ENCODE assay signal across 8 mouse cellular contexts in genomic region chr3:129686698-129687333, GRCm38 (mm10).
DNase-seq lines count a peak whose midpoint lies in the region; ATAC-seq and TF ChIP-seq lines count a peak whose summit lies in the region.

No protein-coding gene starts in this region.

- peak; percentile 93 for TF ChIP-seq RAD21 in MEL (IDR thresholded peaks at IDR 0.05; ENCODE audit: low read depth, low read length)

- TF ChIP-seq CTCF in MEL (IDR thresholded peaks at IDR 0.05 in 2 of 3, conservative IDR thresholded peaks at IDR 0.05 in 1 of 3; ENCODE audit: control insufficient read depth in 1 of 3, insufficient read depth in 1 of 3, low read depth in 2 of 3, low read length in 3 of 3, poor library complexity in 1 of 3, severe bottlenecking in 1 of 3): peak; percentile 29 to 86 (median 64); a peak in 5 of 6 replicates

- peaks cover 0 to 9% of the 10 kb centered on the region in 2 experiments; a peak in 2 of 4 replicates for H3K36me3 ChIP-seq in MEL (ENCODE audit: control insufficient read depth in 1 of 2, insufficient read depth in 2 of 2, low read length in 2 of 2)
- no peaks in the 10 kb centered on the region for H3K36me3 ChIP-seq in kidney, embryonic 16.5 days (ENCODE audit: insufficient read depth, low read length)
- H3K36me3 ChIP-seq in liver, embryonic 13.5 days: no peaks in the 10 kb centered on the region
- no peaks in the 10 kb centered on the region for H3K36me3 ChIP-seq in neural tube, embryonic 14.5 days (ENCODE audit: control insufficient read depth, insufficient read depth, low read length)

- H3K27me3 ChIP-seq in MEL (ENCODE audit: control insufficient read depth in 1 of 2, insufficient read depth in 2 of 2, low read length in 2 of 2): no peaks in the 10 kb centered on the region
- no peaks in the 10 kb centered on the region for H3K27me3 ChIP-seq in kidney, embryonic 16.5 days (ENCODE audit: insufficient read depth, low read length)
- no peaks in the 10 kb centered on the region for H3K27me3 ChIP-seq in liver, embryonic 13.5 days
- no peaks in the 10 kb centered on the region for H3K27me3 ChIP-seq in neural tube, embryonic 14.5 days (ENCODE audit: control insufficient read depth, insufficient read depth, low read length)

- peak; percentile 35 to 87 for DNase-seq in adrenal gland, adult (ENCODE audit: inconsistent age in 2 of 2, low spot score in 1 of 2)
- DNase-seq in adrenal gland, adult 8-10 months: no peak
- peak; percentile 79 for DNase-seq in MEL (ENCODE audit: low read depth, low spot score)
- DNase-seq in cerebellum, adult 9-10 months: peak; percentile 76
- DNase-seq in frontal cortex, adult 2 months (ENCODE audit: extremely low spot score in 1 of 2, low spot score in 1 of 2): peak; percentile 15 to 91
- DNase-seq in liver, embryonic 13.5 days: peak; percentile 5

- H3K79me2 ChIP-seq in MEL (ENCODE audit: control insufficient read depth, insufficient read depth, low read length, poor library complexity): no peaks in the 10 kb centered on the region

- TF ChIP-seq EP300 in MEL (IDR thresholded peaks at IDR 0.05; ENCODE audit: low read depth in 1 of 2, low read length in 2 of 2): no peak

- ATAC-seq in kidney, embryonic 16.5 days (ENCODE audit: low FRiP score, low TSS enrichment): peak; percentile 64; the same call in 1 of the 2 replicates
- ATAC-seq in liver, embryonic 13.5 days (ENCODE audit: low read depth): no peak
- ATAC-seq in neural tube, embryonic 14.5 days (ENCODE audit: low read depth): peak; percentile 71; the same call in 1 of the 2 replicates

- no peak overlapping the region for H3K4me2 ChIP-seq in kidney, embryonic 16.5 days (replicated peaks; ENCODE audit: low read depth, low read length)
- no peak overlapping the region for H3K4me2 ChIP-seq in liver, embryonic 13.5 days
- no peak overlapping the region for H3K4me2 ChIP-seq in neural tube, embryonic 14.5 days (ENCODE audit: low read depth, low read length)

- TF ChIP-seq POLR2A in MEL (IDR thresholded peaks at IDR 0.05; ENCODE audit: control insufficient read depth in 1 of 2, insufficient read depth in 1 of 2, low read depth in 1 of 2, low read length in 2 of 2, poor library complexity in 1 of 2): no peak

- 45% methylated on average over 8 of the region's 8 CpGs for WGBS in kidney, embryonic 16.5 days
- 55% methylated on average over 8 of the region's 8 CpGs for WGBS in liver, embryonic 13.5 days (ENCODE audit: insufficient replicate concordance)
- WGBS in neural tube, embryonic 14.5 days: 56% methylated on average over 8 of the region's 8 CpGs

- H3K9me3 ChIP-seq in MEL (replicated peaks; ENCODE audit: insufficient read depth, low read length): no peaks in the 10 kb centered on the region
- H3K9me3 ChIP-seq in kidney, embryonic 16.5 days (ENCODE audit: low read length): no peaks in the 10 kb centered on the region
- no peaks in the 10 kb centered on the region for H3K9me3 ChIP-seq in liver, embryonic 13.5 days (replicated peaks)
- no peaks in the 10 kb centered on the region for H3K9me3 ChIP-seq in neural tube, embryonic 14.5 days (ENCODE audit: control insufficient read depth, low read length)

- peaks cover 3 to 14% of the 10 kb centered on the region in 2 experiments; a peak in 3 of 4 replicates for H3K4me1 ChIP-seq in MEL (ENCODE audit: control insufficient read depth in 1 of 2, insufficient read depth in 2 of 2, low read length in 2 of 2)
- no peaks in the 10 kb centered on the region for H3K4me1 ChIP-seq in kidney, embryonic 16.5 days (ENCODE audit: insufficient read depth, low read length)
- no peaks in the 10 kb centered on the region for H3K4me1 ChIP-seq in liver, embryonic 13.5 days (replicated peaks)
- no peaks in the 10 kb centered on the region for H3K4me1 ChIP-seq in neural tube, embryonic 14.5 days (ENCODE audit: control insufficient read depth, insufficient read depth, low read length)

- H3K27ac ChIP-seq in MEL (ENCODE audit: control insufficient read depth, low read depth, low read length): no peak overlapping the region
- no peak overlapping the region for H3K27ac ChIP-seq in kidney, embryonic 16.5 days (ENCODE audit: low read length)
- H3K27ac ChIP-seq in liver, embryonic 13.5 days: no peak overlapping the region
- no peak overlapping the region for H3K27ac ChIP-seq in neural tube, embryonic 14.5 days (ENCODE audit: low read depth, low read length)

- no peak overlapping the region for H3K9ac ChIP-seq in MEL (ENCODE audit: control insufficient read depth, low read depth, low read length, poor library complexity, severe bottlenecking)
- no peak overlapping the region for H3K9ac ChIP-seq in kidney, embryonic 16.5 days (replicated peaks; ENCODE audit: low read length)
- no peak overlapping the region for H3K9ac ChIP-seq in liver, embryonic 13.5 days
- H3K9ac ChIP-seq in neural tube, embryonic 14.5 days (replicated peaks; ENCODE audit: low read depth, low read length): no peak overlapping the region

- no peak overlapping the region for H3K4me3 ChIP-seq in MEL (ENCODE audit: control insufficient read depth in 1 of 2, insufficient read depth in 1 of 2, low read depth in 2 of 2, low read length in 2 of 2)
- H3K4me3 ChIP-seq in kidney, embryonic 16.5 days (ENCODE audit: low read length): no peak overlapping the region
- H3K4me3 ChIP-seq in liver, embryonic 13.5 days (replicated peaks): no peak overlapping the region
- H3K4me3 ChIP-seq in neural tube, embryonic 14.5 days (ENCODE audit: low read depth, low read length): no peak overlapping the region

TF ChIP-seq in MEL, 35 proteins besides CTCF, POLR2A, EP300 and RAD21:
- TF ChIP-seq TAL1 (IDR thresholded peaks at IDR 0.05; ENCODE audit: low read length) (no peak), MAFK (IDR thresholded peaks at IDR 0.05; ENCODE audit: borderline replicate concordance, low read depth, low read length) (no peak), POLR2AphosphoS2 (IDR thresholded peaks at IDR 0.05; ENCODE audit: low read length) (no peak), MAX (IDR thresholded peaks at IDR 0.05; ENCODE audit: low read length) (no peak), SMC3 (IDR thresholded peaks at IDR 0.05; ENCODE audit: low read depth, low read length) (peak; percentile 94), ZC3H11A (IDR thresholded peaks at IDR 0.05; ENCODE audit: low read depth, low read length) (peak; percentile 96), GATA1 (IDR thresholded peaks at IDR 0.05; ENCODE audit: low read depth, low read length) (no peak)
TF ChIP-seq in MEL: peak in this region for 2.
